Mouse (Mus musculus): ENCODE data around the gene Qpctl.

Gene Qpctl

DNA sequence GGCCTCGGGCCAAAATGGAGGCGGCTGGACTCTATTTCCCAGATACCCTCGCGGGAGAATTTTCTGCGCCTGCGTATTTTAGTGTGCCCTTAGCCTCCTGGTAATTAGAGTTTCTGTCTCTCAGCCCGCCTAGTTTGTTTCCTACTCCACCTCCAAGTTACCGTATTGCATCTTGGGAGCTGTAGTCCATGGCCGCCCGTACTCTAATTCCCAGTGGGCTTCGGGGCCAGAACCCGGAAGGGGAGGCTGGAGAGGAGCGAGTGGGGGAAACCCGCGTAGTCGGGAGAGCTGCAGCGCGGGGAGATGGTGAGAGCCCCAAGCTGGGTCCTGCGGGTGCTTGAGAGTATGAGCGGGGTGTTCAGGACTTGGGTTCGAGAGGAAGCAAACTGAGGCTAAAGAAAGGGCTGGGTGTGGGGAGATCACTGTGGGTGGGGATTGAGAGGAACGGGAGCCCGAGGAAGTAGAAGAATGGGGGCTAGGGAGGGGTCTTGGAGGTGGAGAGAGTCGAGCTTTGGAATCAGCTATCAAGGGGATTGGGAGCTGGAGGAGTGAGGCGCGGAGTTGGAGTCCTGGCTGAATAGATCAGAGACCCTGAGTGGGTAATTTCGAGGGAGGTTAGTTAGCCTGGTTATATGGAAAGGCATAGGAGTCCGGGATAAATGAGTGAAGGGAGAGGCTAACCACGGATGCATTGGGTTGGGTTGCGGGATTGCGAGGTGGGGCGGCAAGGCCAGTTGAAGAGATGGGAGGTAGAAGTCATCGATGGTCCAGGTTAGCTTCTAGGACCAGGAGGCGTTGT is 29.3 kb downstream of the Qpctl start, which contains the start of gene Fbxo46:
Gene Fbxo46 (plus strand): TSS at position 229 of the 799 bp plus-strand sequence.
- DNase-seq: peak; percentile 92

DNA sequence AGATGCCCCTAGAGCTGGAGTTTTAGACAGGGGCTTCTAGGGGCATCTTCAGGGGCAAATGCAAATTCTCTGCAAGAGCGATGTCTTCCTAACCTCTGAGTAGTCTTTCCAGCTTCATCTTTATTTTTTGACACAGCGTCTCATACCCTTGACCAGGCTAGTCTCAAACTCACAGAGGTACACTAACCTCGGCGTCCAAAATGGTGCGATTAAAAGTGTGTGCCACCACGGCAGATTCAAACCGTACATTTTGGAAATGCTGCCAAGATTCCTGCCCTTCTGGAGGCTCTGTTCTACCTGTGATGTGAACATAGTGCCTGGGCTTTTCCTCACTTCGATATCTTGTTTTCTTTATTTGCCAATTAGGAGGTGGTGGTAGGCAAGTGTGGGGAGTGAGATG is 30.0 kb downstream of the Qpctl start:
- DNase-seq: no peak

DNA sequence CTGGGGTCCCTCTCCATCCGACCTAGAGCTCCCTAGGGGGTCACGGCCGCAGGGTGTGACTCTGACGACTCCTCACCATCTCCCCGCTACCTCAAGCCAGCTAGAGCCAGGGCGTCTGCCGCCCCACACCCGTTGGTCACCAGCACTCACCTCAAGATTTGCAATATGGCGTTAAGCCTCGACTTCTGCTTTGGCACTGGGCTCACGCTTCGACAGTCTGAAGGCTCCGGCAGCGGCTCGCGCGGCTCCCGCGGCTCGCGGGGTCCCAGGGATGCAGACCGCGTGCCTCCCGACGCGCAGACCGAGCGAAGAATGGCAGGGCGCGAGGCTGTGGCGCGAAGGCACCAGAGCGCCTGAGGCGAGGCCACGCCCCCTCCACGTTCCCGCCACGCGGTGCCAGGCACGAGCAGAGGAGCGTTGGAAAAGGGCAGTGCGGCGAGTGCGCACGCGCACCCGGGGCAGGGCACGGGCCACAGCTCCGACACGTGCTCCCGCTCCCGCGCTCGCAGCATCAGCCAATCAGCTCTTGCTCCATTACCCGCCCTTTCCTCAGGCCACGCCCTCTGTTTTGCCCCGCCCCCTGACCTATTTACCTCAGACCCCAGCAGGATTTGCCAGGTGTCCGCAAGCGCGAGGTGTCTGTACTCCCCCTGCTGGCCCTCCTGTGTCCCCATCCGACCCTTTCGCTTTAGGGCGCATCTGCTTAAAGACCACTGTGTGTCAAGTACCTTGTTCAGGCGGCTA is 30.9 kb downstream of the Qpctl start, which contains the start of gene Gm4969:
Gene Gm4969 (minus strand): TSS at position 341 of the 744 bp plus-strand sequence.
- peak; percentile 48 for DNase-seq

DNA sequence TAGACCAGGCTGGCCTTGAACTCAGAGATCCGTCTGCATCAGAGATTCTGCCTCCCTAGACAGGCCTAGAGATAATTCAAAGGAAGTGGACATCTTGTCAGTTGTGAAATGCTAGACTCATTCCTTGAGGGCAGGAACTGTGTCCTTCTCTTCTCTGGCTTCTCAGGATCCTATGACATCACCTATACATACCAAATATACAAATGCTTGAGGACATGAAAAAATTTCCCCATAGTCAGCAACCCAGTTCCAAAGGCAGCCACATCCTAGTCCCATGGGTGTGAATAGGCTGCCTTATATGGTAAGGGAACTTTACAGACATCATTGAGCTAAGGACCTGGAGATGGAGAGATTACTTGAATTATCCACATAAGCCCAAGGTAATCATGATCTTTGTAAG is 39.5 kb downstream of the Qpctl start:
- no peak for DNase-seq

DNA sequence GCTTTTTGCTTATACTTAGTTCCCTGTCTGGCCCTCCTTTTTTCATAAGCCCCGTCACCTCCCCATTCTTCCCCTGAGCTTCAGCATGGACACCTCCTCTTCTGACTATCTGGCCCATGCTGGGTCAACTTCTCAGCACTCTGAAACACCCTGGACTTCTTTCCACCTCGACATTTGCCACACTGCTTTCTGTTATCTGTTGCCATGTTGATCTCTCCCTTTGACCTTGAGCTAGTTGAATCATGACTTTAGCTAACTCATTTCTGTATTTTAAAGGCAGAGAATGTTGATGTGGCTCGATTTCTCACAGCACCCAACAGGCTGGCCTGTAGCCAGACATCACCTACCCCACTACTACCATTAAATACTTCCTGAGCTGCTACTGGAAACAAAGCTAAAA is 41.7 kb downstream of the Qpctl start:
- DNase-seq: no peak

DNA sequence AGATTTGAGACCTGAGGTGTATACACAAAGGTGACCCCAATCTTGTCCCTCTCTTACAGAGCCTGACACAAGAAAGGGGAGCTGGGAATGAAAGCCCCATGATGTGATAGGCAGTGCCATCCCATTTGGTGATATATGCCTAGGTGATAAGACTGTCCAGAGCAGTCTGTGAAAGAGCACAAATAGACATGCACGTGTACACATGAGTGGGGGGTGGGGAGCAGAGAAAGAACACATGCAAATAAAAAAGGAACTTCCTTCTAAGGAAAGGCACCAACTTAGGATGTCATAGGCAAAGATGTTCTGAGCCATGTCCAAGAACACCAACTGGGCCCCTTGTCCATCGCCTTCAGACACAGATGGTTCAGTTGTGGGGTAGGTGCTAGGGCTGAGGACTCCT is 44.6 kb downstream of the Qpctl start:
- DNase-seq: no peak

DNA sequence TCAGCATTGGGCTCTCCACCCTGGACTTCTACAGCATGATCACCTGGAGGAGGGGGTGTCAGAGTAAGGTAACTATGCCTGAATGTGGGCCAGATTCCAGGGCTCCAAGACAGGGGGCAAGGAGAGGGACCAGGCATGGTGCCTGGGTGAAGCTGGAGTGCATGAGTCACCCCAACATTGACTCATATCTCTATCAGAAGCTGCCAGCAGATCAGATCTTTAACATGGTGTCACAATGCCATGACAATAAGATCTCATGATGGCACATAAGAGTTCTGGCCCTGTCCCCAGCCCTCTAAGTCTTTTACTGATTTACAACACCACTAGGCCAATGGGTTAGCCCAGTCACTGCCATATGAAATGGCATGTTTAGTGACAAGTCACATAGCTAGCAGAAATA is 45.4 kb downstream of the Qpctl start:
- no peak for DNase-seq

DNA sequence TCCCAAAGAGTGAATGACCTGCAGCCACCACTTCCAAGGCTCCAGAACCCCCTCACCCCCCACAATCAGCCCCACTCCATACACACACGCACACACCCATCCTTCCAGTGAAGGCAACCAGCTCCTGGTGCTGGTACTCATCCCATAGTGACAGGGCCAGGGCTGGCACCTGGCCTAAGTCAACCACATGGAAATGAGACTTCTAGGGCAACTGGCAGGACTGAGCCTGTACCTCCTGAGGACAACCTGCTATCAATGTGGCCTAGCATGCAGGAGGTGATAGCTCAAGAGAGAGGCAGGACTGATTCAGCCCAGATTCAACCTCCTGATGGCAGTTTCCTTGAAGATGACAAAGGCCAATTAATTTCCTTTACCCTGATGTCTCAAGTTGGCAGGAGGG is 48.8 kb downstream of the Qpctl start:
- no peak for DNase-seq

DNA sequence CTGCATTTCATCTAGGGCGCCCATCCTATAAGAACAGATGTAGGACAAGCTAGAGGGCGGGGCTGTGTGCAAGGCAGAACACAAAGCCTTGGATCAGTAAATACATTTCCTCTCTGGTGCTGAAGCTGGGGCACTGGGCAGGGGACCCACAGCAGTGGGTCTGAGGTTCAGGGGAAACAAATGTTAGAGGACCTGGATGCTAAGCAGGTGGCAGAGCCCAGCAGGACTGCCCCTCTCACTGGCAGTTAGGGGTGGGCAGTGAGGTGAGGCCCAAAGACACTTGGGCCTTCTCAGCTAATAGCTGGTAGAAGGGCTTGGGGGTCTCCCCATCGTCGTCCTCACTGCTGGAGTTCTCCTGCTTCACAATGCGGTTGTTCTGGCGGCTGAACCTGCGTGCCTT is 50.3 kb downstream of the Qpctl start:
- DNase-seq: no peak

DNA sequence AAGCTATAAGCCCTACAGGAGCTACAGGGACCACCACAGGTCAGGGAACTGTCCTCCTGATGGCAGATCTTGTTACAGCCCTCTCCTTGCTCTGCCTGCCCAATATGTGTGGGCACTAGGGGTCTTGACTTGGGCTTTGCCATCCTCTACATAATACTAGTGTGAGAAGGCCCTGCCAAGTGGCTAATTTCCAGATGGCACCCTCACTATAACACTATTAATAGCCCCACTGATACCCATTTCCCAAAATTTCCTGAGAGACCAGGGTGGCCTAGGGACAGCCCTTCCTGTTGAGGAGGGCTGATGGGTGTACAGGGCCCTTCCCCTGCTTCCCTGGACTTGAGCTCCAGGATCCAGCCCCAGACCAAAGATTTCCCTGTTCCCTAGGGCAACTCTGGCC is 51.2 kb downstream of the Qpctl start:
- no peak for DNase-seq

DNA sequence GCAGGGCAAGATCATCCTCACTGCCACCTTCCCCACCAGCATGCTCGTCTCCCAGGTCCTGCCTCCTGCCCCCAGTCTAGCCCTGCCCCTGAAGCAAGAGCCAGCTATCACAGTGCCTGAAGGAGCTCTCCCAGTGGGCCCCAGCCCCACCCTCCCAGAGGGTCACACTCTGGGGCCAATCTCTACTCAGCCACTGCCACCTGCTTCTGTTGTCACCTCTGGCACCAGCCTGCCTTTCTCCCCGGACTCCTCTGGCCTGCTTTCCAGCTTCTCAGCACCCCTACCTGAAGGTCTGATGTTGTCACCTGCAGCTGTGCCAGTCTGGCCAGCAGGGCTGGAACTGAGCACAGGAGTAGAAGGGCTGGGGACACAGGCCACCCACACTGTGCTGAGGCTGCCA is 51.9 kb downstream of the Qpctl start:
- DNase-seq: no peak

DNA sequence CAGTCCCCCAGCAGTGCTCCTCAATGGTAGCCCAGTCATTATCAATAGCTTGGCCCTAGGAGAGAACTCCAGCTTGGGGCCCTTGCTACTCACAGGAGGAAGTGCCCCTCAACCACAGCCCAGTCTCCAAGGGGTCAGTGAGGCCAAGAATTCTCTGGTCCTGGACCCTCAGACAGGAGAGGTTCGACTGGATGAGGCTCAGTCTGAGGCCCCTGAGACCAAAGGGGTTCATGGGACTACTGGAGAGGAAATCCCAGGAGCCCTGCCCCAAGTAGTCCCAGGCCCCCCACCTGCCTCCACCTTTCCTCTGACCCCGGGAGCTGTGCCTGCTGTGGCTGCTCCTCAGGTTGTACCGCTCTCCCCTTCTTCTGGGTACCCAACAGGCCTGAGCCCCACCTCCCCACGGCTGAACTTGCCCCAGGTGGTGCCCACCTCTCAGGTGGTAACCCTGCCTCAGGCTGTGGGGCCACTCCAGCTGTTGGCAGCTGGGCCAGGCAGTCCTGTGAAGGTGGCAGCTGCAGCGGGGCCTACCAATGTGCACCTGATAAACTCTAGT is 52.6 kb downstream of the Qpctl start:
- no peak for DNase-seq

DNA sequence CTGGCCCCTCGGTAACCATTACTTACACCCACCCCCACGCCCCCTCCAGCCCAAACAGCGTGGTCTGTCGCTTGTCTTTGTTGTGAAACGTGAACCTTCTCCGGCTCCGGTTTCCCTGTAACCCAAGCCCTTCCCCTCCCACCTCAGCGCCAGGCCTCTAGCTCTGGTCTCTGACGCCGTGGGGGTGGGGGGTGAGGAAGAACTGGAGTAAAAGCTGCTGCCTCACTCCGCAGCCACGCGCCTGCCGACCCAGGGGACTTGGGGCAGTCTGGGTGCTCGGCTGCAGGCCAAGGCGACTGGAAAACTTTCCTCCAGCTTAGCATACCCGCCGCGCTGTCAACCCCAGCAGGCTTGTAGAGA is 53.4 kb downstream of the Qpctl start:
- DNase-seq: no peak

DNA sequence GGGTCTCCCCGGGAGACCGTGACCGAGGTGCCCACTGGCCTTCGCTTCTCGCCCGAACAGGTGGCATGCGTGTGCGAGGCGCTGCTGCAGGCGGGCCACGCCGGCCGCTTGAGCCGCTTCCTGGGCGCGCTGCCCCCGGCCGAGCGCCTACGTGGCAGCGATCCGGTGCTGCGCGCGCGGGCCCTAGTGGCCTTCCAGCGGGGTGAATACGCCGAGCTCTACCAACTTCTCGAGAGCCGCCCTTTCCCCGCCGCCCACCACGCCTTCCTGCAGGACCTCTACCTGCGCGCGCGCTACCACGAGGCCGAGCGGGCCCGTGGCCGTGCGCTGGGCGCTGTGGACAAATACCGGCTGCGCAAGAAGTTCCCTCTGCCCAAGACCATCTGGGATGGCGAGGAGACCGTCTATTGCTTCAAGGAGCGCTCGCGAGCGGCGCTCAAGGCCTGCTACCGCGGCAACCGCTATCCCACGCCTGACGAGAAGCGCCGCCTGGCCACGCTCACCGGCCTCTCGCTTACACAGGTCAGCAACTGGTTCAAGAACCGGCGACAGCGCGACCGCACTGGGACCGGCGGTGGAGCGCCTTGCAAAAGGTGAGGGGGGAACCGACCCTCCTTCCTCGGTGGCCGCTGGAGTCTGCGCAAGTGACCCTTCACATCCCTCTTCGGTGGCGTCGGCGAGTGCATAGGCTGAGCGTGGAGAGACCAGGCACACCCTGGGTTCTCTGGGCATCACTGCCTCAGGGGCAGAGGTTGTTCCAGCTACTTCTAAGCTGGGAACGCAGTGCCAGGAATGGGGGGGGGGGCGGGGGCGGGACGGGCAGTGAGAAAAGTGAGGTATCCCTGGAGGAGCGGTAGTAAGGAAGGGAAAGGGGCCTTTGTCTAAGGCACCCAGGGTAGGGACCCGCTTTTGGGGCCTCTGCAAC is 54.0 kb downstream of the Qpctl start:
- DNase-seq: peak; percentile 48

DNA sequence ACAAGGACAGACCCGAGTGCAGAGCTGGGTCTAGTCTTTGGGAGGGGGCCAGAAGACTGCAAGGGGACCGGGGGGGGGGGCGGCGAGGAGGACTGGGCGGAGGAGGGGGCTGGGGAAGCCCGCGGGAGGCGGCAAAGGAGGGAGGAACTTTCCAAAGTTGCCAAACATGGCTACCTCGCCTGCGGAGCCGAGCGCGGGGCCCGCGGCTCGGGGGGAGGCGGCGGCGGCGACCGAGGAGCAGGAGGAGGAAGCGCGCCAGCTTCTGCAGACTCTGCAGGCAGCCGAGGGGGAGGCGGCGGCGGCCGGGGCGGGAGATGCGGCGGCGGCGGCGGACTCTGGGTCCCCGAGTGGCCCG is 54.6 kb downstream of the Qpctl start, which contains the start of gene Six5:
Gene Six5 (plus strand): TSS at position 124 of the 355 bp plus-strand sequence.
- DNase-seq: peak; percentile 64

DNA sequence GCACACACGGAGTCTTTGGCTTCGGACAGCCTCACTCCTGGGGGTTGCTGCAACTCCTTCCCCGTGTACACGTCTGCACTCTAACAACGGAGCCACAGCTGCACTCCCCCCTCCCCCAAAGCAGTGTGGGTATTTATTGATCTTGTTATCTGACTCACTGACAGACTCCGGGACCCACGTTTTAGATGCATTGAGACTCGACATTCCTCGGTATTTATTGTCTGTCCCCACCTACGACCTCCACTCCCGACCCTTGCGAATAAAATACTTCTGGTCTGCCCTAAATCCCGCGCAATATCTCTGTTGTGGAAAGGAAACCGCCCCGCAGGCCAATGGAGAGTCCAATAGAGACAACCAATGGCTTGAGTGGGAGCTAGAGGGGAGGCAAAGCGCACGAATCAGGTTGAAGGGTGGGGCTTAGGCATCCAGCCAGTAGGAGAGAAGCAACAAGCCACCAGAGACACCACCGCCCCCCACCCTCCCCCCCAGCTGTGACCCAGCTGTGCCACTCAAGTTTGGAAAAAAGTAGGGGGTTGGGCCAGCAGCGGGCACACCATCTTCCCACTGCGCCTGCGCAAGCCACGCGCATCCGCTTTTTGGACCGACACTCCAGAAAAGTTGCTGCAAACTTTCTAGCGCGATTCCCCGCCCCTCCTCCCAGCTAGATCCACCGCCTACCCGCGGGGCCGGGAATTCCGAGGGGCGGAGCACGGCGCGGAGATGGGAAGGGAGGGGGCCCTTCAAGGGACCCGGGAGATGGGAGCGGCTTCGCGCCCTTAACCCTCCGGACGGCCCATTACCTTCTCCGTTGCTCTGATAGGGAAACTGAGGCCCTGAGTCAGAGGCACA is 55.3 kb downstream of the Qpctl start:
- DNase-seq: peak; percentile 93

DNA sequence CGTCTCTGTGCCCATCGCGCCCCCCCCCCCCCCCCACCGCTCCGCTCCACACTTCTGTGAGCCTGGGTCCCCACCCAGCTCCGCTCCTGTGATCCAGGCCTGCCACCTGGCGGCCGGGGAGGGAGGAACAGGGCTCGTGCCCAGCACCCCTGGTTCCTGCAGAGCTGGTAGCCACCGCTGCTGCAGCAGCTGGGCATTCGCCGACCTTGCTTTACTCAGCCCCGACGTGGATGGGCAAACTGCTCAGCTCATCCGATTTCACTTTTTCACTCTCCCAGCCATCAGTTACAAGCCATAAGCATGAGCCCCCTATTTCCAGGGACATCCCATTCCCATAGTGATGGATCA is 55.9 kb downstream of the Qpctl start:
- DNase-seq: peak; percentile 93

DNA sequence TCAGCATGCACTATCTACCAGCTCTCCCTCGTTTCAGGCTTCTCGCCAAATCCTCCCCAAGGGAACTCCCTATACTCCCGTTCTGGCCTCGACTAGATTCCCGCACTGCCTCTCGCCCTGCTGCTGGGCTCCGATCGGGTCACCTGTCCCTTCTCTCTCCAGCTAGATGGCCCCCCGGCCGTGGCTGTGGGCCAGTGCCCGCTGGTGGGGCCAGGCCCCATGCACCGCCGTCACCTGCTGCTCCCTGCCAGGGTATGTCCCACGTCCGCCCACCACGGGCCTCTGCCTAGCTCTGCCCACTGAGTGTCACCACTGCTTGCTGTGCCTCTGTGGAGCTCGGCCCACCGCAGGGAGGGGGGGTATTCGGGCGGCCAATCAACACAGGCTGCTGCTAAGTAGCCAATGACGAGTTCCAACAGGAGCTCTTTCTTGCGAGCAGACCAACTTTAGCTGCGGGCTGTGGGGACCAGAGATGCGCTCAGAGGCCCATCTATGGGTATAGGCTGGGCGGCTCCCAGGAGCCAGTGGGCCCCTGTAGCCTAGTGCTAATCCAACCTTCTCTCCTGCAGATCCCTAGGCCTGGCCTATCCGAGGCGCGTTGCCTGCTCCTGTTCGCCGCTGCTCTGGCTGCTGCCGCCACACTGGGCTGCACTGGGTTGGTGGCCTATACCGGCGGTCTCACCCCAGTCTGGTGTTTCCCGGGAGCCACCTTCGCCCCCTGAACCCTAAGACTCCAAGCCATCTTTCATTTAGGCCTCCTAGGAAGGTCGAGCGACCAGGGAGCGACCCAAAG is 56.5 kb downstream of the Qpctl start:
- DNase-seq: peak; percentile 22

DNA sequence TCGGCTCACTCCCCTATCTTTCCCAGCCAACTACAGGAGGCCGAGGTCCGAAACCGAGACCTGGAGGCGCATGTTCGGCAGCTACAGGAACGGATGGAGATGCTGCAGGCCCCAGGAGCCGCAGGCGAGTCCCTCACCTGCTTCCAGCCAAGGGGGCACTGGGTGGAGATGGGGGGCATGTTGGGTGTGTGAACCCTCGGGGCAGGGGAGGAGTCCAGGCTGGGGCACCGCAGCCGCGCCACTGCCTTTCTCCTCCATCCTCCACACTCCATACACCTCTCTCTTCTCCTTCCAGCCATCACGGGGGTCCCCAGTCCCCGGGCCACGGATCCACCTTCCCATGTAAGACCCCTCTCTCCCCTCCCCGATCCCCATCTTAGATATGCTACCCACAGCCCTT is 57.2 kb downstream of the Qpctl start:
- DNase-seq: no peak

Measured in thymus, postnatal 25 days (tissue).